Mouse (Mus musculus) adipose tissue, adult 10 weeks (tissue): Measurements from ENCODE around the gene Arntl2. TPM values are rescaled to one million over a fixed set of nuclear protein-coding genes. Genes with fewer than 3 reads are reported as not detected.

Source experiments
- polyA plus RNA-seq: library from polyadenylated mRNA; stranded (reverse); fragments of 350-450 nt; fragmentation: Illumina TruSeq; extraction: RNeasy Lipid Tissue Mini Kit (QIAGEN cat#74804); gene quantifications from one replicate; pipeline ENCODE4 v1.2.3, GENCODE M21; 2014; ENCODE audit warnings: low read depth, low replicate concordance

The Arntl2 gene
- polyA plus RNA-seq = 2.4 TPM

GRCm38 (mm10) chr6:146795924-146796545, at the start of gene Arntl2:
TSS of gene Arntl2 (plus strand) at chr6:146796055.

GRCm38 (mm10) chr6:146850050-146850449, 54.2 kb downstream of the Arntl2 start, which contains the start of gene Smco2:
TSS of gene Smco2 (plus strand) at chr6:146850104.

Other genes starting within 250 kb of the Arntl2 start
- gene Fgfr1op2, start 218.9 kb upstream of the Arntl2 start, polyA plus RNA-seq = 94.1 TPM
- gene Ints13, start 218.2 kb upstream of the Arntl2 start, polyA plus RNA-seq = 45.3 TPM
- 53.3 TPM for gene Med21, start 153.5 kb upstream of the Arntl2 start, polyA plus RNA-seq
- gene Tm7sf3, start 153.2 kb upstream of the Arntl2 start, polyA plus RNA-seq = 57.4 TPM
- gene Stk38l, start 71.1 kb upstream of the Arntl2 start, polyA plus RNA-seq = 10.4 TPM
- 3.1 TPM for gene Smco2, start 54.0 kb downstream of the Arntl2 start, polyA plus RNA-seq
- 53.9 TPM for gene Ppfibp1, start 92.4 kb downstream of the Arntl2 start, polyA plus RNA-seq
- gene 1700034J05Rik, start 158.4 kb downstream of the Arntl2 start, polyA plus RNA-seq = 4.5 TPM
- 1.1 TPM for gene Rep15, start 236.5 kb downstream of the Arntl2 start, polyA plus RNA-seq
- 54.4 TPM for gene Mrps35, start 246.7 kb downstream of the Arntl2 start, polyA plus RNA-seq